Mouse (Mus musculus): ENCODE data around the gene Nlrc4. TPM values are rescaled to one million over a fixed set of nuclear protein-coding genes. Genes with fewer than 3 reads are reported as not detected.

Nlrc4 gene
- total RNA-seq, 2 experiments from 2014 or later: 10.3 to 12.3 TPM

DNA sequence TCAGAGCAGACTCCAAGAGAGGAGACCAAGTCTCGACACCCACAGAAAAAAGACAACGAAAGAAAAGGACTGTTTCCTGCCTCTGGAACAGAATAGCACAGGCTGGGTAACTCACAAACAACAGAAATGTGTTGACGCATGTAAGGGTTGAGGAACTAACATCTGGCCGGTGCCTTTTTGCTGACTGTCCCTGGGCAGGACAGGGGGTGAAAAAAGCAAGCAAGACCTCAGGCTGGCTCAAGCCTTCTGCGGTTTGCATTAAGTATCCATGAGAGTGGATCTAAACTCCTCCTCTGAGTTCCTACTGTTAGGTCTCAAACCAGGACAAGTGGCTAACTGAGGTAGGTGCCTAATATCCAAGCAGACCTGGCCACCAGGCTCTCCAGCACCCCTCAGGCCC lies 26.3 kb downstream of the Nlrc4 start:
- ATAC-seq (replicated peaks; ENCODE audit: poor library complexity, severe bottlenecking): no peak

DNA sequence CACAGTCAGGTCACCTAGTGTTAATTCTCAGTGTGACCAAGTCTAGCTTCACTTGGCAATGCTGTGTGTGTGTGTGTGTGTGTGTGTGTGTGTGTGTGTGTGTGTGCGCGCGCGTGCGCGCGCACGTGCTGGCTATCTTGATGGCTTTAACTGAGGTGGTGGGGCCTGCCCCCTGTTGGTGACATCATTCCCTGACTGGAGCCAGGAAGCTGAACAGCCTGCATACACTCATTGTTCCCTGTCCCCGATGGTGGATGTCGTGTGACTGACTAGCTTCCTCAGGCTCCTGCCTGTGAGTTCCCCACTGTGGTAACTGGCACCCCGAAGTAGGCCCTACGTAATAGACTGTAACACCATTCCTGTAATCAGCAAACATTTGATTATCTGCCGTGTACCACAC lies 27.5 kb downstream of the Nlrc4 start:
- peak; percentile 58 for ATAC-seq (replicated peaks; ENCODE audit: poor library complexity, severe bottlenecking)

DNA sequence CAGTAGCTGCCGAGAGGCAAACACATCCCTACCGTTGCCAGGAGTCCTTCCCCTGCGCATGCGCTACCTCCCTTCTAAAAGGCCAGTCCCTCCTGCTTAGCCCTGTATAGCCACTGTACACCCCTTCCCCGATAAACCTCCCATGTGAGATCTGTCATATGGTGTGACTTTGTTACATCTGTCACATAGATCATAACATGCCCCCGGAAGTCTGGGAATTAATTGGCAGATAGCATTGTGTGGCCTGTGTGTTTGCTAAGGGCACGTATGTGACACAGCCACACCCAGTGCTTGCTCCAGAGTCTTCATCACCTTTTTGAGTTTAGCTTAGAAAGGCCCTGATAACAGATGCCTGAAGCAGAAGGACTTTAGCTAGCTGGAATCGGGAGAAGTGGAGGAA lies 28.9 kb downstream of the Nlrc4 start:
- ATAC-seq (replicated peaks; ENCODE audit: poor library complexity, severe bottlenecking): no peak

DNA sequence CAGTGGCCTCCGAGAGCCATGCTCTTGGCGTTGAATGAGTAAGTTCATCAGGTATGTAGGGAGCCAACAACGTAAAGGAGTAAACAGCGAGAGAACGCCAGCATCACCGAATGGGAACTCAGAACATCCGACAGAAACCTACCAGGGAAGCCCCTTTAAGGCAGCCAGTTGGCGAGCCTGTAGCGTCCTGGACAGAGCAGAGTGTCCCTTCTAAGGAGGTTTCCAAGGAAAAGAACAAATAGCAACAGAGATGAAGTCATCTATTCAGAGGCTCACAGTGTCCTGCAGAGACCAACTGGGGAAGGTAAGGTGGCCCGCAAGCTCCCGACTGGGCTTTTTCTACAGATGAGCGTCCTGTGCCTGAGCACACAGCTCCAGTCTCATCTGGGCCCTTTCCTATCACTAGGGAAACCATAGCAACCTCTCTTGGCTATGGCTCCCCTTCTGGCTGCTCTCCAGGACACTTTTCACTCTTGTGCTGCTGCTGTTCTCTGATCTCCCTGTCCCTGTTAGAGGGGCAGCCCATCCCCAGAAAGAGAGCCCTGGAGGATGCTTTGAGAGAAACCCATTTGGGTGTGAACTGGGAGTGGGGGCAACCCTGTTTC lies 34.4 kb downstream of the Nlrc4 start:
- no peak for ATAC-seq (replicated peaks; ENCODE audit: poor library complexity, severe bottlenecking)

DNA sequence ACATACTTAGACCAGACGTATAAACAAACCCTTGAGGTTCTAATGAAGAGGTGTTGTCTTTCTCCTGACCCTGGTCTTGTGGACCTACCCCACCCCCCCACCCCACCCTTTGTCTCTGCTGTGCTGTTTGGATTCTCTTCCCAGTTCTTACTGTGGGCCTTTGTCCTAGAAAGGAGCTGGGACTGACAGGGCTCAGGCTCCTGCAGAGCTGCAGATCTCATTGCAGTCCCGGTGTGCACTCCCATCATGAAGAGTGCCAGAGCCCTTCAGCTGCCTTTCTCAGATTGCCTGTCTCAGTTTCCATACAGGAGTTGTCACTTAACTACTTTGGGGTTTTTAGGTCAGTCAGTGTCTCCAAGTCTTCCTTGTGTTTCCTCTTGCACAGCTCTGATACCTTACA lies 38.3 kb downstream of the Nlrc4 start:
- ATAC-seq (replicated peaks; ENCODE audit: poor library complexity, severe bottlenecking): no peak

DNA sequence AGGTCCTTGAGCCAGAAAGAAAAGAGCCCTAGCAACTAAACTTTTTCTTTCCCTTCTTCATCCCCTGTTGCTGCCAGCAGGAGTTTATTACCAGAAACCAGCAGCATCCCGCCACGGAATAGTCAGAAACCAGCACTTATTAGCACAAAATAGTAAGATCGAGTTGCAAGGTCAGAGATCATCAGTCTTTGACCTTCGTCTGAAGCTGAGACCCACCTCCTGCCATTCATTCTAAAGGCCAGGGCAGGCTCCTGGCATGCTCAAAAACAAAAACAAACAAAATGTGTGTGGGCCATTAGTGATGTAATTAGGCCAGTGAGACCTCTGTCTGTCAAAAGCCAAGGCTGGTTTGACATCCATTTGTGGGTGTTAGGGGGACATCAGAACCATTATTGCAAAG lies 40.8 kb downstream of the Nlrc4 start:
- no peak for ATAC-seq (replicated peaks; ENCODE audit: poor library complexity, severe bottlenecking)

DNA sequence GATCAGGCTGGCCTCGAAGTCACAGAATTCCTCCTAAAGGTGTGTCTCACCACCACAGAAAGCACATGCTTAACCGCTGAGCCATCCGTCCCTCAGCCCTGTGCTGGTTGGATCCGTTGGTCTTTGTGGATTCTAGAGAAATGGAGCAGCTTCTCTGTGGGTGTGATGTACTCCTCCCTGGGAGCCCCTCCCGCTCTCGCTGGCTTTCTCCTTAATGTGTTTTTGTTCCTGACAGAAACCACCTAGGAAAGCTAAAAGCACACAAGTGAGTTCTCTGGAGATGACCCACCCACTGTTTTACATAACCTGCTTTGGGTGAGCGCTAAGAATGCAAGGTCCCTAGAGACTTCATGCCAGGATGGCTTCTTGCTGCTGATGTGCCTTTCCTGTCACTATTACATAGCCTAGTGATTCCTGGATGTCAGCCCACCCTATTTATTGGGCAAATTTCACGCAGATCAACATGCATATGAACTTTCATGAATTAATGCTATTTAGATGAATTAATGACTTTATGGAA lies 42.0 kb downstream of the Nlrc4 start:
- no peak for ATAC-seq (replicated peaks; ENCODE audit: poor library complexity, severe bottlenecking)

DNA sequence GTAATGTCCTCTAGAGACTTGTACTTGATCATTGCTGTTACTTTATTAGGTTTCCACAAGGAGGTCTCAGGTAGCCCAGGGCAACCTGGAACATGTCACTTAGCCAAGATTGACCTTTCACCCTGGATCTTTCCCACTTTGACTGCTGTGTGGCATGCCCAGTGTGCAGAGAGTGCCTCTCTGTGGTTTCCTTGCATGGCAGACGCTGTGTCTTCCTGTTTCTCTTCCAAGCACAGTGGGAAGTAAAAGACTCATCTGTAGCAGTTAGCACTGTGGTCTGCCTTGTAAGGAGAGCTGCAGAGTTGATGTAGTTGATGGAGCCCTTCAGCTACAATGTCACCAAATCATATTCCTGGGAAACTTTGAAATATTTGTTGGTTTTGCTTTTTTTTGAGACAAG lies 44.3 kb downstream of the Nlrc4 start:
- peak; percentile 74 for ATAC-seq (replicated peaks; ENCODE audit: poor library complexity, severe bottlenecking)

DNA sequence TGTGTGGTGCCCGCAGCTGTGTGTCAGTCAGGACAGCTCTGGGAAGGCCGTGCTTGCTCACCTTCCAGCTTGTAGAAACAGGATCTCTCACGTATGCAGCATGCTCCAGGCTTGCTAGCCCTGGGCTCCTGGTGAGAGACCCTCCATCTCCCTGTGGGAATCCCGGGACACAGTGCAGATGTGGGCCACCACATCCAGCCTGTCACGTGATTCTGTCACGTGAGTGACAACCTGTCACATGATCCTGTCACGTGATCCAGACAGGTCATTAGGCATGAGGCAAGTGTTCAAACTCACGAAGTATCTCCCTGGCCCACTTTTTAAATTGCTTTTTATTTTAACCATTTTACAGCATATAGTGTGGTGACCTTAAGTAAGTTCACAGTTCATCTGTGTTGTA lies 45.6 kb downstream of the Nlrc4 start:
- ATAC-seq (replicated peaks; ENCODE audit: poor library complexity, severe bottlenecking): no peak

DNA sequence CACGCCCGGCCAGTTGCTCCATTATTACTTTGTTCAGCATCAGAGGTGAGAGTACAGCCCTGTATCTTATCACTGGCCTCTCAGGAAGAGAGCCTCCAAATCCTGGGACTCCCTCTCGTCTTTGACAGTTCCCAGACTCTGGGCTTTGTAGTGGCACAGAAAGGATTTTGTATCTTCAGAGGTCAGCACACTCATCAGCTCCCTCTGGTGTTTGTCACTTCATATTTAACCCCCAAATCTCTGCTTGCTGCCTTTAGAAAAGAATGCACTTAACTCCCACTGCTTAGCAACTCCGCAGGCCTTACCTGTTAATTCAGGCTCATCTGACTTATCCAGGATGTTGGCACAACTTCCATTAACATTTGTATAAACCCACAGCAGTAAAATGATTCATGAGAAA lies 49.2 kb downstream of the Nlrc4 start:
- ATAC-seq (replicated peaks; ENCODE audit: poor library complexity, severe bottlenecking): no peak

DNA sequence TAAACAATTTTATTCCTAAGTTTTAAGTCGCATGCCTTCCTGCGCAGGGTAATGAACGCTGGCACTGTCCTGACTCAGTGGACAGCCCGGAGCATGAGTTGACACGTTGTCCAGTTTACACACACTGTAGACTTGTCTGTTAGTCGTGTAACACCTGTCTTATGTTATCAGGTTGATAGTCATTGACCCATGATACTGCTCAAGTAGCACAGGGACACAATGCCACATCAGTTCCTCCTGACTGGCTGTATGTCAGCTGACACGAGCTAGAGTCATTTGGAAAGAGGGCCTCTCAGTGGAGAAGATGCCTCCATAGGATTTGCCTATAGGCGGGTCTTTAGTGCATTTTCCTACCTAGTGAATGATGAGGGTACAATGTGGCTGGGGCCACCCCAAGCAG lies 52.5 kb downstream of the Nlrc4 start:
- ATAC-seq (replicated peaks; ENCODE audit: poor library complexity, severe bottlenecking): no peak

DNA sequence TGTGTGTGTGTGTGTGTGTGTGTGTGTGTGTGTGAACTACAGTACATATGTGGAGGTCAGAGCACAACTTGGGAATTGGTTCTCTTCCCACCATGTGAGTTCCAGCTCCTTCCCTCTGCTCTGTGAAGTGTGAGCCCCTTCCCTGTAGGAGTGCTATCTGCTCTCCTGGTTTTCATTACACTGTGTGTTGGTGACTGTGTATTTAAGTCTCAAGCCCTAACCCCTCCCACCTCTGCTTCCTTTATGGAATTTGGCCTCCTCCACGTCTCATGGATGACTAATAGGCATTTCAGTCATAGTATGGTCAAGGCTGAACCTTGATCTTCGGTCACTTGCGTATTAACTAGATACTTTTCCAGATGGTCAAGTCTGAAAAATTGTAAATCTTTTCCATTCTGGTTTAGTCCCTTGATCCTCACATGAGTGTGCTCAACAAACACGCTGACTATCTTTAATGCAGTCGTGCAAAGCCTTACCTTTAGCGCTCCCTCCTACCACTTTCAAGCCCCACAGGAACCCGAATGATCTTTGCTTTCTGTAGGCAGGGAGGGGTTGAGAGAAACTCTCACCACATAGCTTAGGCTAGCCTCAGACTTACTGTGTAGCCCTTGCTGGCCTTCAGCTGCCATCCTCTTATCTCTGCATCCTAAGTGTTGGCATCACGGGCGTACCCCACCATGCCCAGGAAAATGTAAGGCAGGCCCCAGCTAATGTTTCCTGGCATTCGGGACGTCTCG lies 56.3 kb downstream of the Nlrc4 start:
- no peak for ATAC-seq (replicated peaks; ENCODE audit: poor library complexity, severe bottlenecking)

DNA sequence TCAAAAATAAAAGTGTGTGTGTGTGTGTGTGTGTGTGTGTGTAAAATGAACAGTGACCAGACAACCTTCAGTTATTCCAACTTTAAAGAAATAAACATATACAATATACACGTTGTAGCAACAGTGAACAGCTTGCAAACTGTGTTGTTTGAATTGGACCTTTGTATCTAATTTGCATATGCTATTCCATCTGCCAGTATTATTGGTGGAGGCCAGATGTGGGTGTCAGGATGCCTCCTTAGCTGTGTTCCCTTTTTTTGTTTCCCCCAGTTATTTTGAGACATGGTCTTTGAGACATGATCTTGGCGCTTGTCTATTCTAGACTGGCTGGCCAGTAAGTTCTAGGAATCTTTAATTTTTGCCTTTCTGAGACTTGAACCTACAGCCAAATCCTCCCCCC lies 61.8 kb downstream of the Nlrc4 start:
- peak; percentile 43 for ATAC-seq (replicated peaks; ENCODE audit: poor library complexity, severe bottlenecking)

DNA sequence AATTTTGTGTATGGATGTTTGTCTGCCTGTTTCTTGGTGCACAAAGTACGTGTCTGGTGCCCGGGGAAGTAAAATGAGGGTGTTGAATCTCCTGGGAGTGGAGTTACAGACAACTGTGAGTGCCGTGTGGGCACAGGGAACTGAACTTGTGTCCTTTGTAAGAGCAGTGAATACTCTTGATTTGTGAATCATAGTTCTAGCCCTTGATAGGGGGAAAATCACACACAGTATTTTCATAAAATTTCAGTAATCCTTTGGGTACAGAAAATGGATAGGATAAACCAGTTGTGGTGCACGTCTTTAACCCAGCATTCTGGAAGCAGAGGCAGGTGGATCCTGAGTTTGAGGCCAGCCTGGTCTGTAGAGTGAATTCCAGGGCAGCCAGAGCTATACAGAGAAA lies 62.2 kb downstream of the Nlrc4 start:
- no peak for ATAC-seq (replicated peaks; ENCODE audit: poor library complexity, severe bottlenecking)

DNA sequence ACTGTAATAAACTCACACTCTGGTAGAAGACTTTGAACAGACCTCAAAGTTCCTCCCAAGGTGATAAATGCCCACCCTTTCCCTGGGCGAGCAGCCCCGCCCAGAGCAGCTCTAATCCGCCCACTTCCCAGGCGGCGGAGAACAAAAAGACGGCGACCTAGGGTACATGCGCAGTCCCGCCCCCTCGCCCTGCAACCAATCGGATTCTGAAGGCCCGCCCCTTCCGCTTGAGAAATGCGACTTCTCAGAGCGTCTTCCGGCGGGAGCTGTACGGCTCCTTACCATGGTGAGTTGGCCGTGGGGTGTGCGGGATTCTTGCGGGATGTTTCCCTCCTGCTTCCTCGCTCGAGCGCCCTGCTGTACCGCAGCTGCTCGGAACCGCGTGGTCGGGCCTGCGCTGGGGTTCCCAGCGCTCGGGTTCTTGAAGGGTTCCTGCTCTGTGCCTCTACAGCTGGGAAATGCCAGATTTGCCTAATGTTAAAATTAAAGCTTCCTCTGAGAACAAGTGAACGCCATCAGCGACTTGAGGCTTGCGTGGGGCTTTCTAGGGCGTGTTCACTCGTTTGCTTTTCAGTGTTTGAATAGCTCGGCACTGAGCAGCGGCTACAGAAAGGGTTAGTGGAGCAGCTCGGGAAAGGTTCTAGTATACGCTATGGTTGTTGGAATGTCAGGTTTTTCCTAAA lies 63.4 kb downstream of the Nlrc4 start, which contains the start of gene Slc30a6:
Gene Slc30a6, plus strand, starts transcription at position 226 of the 683 bp plus-strand sequence.
- peak; percentile 96 for ATAC-seq (replicated peaks; ENCODE audit: poor library complexity, severe bottlenecking)

DNA sequence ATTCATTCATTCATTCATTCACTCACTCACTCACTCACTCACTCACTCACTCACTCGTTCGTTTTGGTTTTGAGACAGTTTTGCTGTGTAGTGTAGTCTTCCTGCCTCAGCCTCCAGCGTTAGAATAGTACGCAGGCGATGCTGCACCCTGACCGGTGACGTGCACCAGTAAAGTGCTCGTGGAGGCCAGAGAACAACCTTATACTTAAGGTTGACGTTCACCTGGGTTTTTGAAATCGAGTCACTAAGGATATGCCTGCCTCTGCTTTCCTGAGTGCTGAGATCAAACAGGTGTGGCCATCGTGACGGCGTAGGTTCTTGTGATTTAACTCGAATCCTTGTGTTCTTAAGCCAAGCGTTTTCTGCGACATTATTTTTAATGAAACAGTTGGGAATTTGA lies 64.1 kb downstream of the Nlrc4 start:
- peak; percentile 17; the same call in 1 of the 2 replicates for ATAC-seq (replicated peaks; ENCODE audit: poor library complexity, severe bottlenecking)

DNA sequence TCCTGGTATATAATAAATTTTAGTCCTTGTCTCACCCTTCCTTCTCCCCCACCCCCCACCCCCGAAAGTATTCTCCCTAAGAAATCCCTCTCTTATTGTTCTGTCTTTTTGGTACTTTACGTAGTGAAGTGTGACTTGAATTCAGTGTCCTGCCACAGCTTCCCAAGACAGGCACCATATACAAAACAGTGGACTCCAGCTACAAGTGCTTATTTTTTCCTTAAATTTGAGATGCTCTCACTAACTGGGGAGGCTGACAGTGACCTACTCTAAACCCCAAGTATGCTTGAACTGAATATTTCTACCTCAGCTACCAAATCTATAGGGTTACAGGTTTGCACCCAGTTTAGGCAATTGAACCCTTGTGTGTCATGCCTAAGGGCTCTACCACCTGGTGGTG lies 64.6 kb downstream of the Nlrc4 start:
- peak; percentile 20; the same call in 1 of the 2 replicates for ATAC-seq (replicated peaks; ENCODE audit: poor library complexity, severe bottlenecking)

DNA sequence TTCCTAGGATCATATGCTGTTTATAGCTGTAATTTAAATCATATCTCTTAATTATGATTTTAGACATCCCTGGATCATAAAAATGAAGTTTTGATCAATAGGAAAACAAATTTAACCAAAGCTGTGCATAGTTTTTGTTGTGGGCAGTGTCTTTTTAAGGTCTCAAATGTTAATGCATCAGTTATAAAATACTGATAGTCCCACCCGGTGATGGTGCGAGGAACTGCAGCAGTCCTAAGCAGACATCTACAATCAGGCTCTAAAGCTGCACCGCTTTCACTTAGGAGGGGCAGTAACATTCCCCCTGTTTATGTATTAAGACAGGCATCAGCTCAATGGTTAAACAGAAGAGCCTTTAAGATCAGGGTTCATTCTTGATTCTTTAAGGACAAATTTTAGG lies 69.1 kb downstream of the Nlrc4 start:
- no peak for ATAC-seq (replicated peaks; ENCODE audit: poor library complexity, severe bottlenecking)

DNA sequence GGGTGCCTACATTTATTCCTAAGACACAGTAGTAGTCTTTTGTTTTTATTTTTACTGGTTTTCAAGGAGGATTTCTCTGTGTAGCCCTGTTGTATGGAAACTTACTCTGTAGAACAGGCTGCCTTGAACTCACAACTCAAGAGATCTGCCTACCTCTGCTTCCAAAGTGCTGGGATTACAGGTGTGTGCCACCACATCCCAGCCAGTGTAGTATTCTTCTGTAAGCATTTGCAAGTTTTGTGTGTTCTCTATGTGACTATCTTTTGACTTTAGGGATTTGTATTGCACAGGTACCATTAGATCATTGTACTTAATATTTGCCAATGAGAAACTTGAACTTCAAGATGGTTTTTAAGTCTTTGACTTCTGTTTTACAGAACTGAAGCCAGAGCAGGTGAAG lies 72.3 kb downstream of the Nlrc4 start:
- no peak for ATAC-seq (replicated peaks; ENCODE audit: poor library complexity, severe bottlenecking)

DNA sequence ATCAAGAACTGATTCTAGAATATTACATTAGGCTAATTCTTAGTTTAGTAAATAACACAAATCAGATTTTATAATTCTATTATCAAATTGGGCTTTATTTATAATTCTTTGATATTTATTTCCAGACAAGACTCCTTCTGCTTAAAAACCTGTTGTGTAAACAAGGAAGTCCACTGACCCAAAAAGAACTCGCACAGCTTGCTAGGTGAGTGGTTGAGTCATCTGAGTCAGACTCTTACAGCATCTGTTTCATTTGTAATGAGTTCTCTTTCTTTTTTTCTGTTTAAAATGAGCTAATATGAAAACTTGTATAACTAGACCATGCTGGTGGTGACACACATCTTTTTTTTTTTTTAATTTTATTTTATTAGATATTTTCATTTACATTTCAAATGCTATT lies 82.0 kb downstream of the Nlrc4 start:
- ATAC-seq (replicated peaks; ENCODE audit: poor library complexity, severe bottlenecking): no peak

Measured in granulocyte monocyte progenitor cell, adult 5-6 weeks (primary cell).